Mouse (Mus musculus): Measurements from ENCODE around the gene Stox2. TPM values are rescaled to one million over a fixed set of nuclear protein-coding genes. Genes with fewer than 3 reads are reported as not detected.
"Not testable (repeated sequence)": the region's sequence is repeated elsewhere in the genome, so short reads cannot be mapped to it uniquely, and the experiment has no call there.

The Stox2 gene
- polyA plus RNA-seq (2015; fragmentation: Nextera tagmentation; extraction: Ambion mirVana), result 22.3 and 22.4 TPM in 2 replicates

- ATAC-seq (ENCODE audit: insufficient number of reproducible peaks, insufficient read depth, low FRiP score, low TSS enrichment, low read depth), result no peak
- H3K27ac ChIP-seq, result no peak within 1 kb of the TSS
- WGBS, result 75% methylated on average over 19 of the region's 19 CpGs
Observed at GRCm38 (mm10) chr8:47446312-47447046, at the start of gene Stox2. TSS of gene Stox2 (minus strand) at chr8:47446362.

DNA sequence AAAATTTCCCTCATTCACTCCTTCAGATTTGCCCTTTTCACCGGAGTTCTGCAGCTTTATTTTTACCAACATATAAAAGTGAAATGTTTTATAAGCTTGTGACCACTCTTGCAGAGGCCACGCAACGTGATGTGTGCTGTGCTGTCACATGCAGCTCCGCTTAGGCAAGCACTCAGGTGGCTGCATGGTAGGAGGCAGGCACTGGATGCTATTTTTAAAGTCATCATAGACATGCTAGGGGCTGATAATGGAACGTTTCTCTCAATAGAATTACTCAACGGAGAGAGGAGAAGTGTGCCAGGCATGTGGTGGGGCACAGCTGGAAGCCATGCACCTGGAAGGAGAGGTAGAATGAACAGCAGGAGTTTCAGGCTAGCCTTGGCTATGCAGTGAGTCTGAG lies 49.3 kb upstream of the Stox2 start:
- no peak for ATAC-seq (ENCODE audit: insufficient number of reproducible peaks, insufficient read depth, low FRiP score, low TSS enrichment, low read depth)
- 90% methylated on average over 6 of the region's 6 CpGs for WGBS
- Histone ChIP-seq H3K4me2 (no peak overlapping the region), H3K9me3 (no peaks in the 10 kb centered on the region), H3K9ac (no peak overlapping the region), H3K36me3 (peaks cover 87% of the 10 kb centered on the region), H3K4me1 (no peaks in the 10 kb centered on the region), H3K27ac (no peak overlapping the region), H3K27me3 (no peaks in the 10 kb centered on the region), H3K4me3 (no peak overlapping the region)

More at GRCm38 (mm10) chr8:47446312-47447046, at the start of gene Stox2:
- Histone ChIP-seq H3K4me3 (no peak within 1 kb of the TSS), H3K9me3 (no peaks in the 10 kb centered on the region), H3K36me3 (no peaks in the 10 kb centered on the region), H3K4me1 (no peaks in the 10 kb centered on the region), H3K27me3 (no peaks in the 10 kb centered on the region), H3K9ac (no peak within 1 kb of the TSS), H3K4me2 (no peak within 1 kb of the TSS)

DNA sequence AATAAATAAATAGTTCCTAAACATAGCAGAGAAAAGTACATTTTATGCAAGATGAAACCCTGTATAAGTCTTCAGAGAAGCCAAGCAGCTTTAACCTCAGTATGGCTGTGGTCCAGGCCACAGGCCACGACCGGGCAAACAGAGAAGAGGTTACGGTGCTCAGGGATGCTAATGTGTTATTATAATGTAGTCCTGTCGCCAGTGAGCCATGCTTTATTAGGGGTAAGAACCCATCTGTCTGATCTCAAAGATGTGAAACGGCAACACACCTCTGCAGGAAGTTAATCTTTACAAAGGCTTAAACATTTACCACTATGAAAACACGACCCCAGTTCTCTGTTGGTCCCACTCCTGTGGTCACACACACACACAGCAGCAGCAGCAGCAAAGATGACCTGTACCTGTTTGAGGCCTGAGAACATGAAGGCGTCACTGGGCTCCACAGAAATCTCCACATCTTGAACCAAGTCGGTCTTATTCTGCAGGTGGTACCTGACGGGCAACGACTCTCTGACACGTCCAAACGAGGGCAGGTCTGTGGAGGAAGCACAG lies 48.5 kb upstream of the Stox2 start:
- WGBS, result 89% methylated on average over 12 of the region's 12 CpGs
- no peak overlapping the region for H3K27ac ChIP-seq
- H3K4me3 ChIP-seq, result no peak overlapping the region
- H3K9me3 ChIP-seq, result no peaks in the 10 kb centered on the region
- ATAC-seq (ENCODE audit: insufficient number of reproducible peaks, insufficient read depth, low FRiP score, low TSS enrichment, low read depth), result no peak
- H3K9ac ChIP-seq, result no peak overlapping the region
- no peaks in the 10 kb centered on the region for H3K4me1 ChIP-seq
- no peak overlapping the region for H3K4me2 ChIP-seq
- H3K36me3 ChIP-seq, result peaks cover 85% of the 10 kb centered on the region
- H3K27me3 ChIP-seq, result no peaks in the 10 kb centered on the region

- Histone ChIP-seq H3K27ac (no peak overlapping the region), H3K4me2 (no peak overlapping the region), H3K27me3 (no peaks in the 10 kb centered on the region), H3K9me3 (no peaks in the 10 kb centered on the region), H3K4me3 (no peak overlapping the region), H3K9ac (no peak overlapping the region), H3K4me1 (no peaks in the 10 kb centered on the region), H3K36me3 (peaks cover 85% of the 10 kb centered on the region)
- WGBS, result 91% methylated on average over 12 of the region's 12 CpGs
- no peak for ATAC-seq (ENCODE audit: insufficient number of reproducible peaks, insufficient read depth, low FRiP score, low TSS enrichment, low read depth)
Observed at GRCm38 (mm10) chr8:47493106-47493505, 46.9 kb upstream of the Stox2 start.

GRCm38 (mm10) chr8:47487231-47487630 lies 41.1 kb upstream of the Stox2 start:
- Histone ChIP-seq H3K4me3 (no peak overlapping the region), H3K27ac (no peak overlapping the region), H3K36me3 (peaks cover 44% of the 10 kb centered on the region), H3K4me1 (no peaks in the 10 kb centered on the region), H3K27me3 (no peaks in the 10 kb centered on the region), H3K4me2 (no peak overlapping the region), H3K9me3 (peaks cover 4% of the 10 kb centered on the region; the same call in 1 of the 2 replicates), H3K9ac (no peak overlapping the region)
- ATAC-seq (ENCODE audit: insufficient number of reproducible peaks, insufficient read depth, low FRiP score, low TSS enrichment, low read depth), result no peak
- WGBS, result 90% methylated on average over 3 of the region's 3 CpGs

GRCm38 (mm10) chr8:47482354-47483071 lies 36.4 kb upstream of the Stox2 start:
- H3K4me1 ChIP-seq, result no peaks in the 10 kb centered on the region
- H3K4me3 ChIP-seq, result no peak overlapping the region
- no peak overlapping the region for H3K27ac ChIP-seq
- ATAC-seq (ENCODE audit: insufficient number of reproducible peaks, insufficient read depth, low FRiP score, low TSS enrichment, low read depth), result no peak
- H3K9me3 ChIP-seq, result peaks cover 4% of the 10 kb centered on the region; the same call in 1 of the 2 replicates
- no peak overlapping the region for H3K4me2 ChIP-seq
- H3K9ac ChIP-seq, result no peak overlapping the region
- H3K27me3 ChIP-seq, result no peaks in the 10 kb centered on the region
- WGBS, result 69% methylated on average over 12 of the region's 12 CpGs
- peaks cover 5% of the 10 kb centered on the region for H3K36me3 ChIP-seq

DNA sequence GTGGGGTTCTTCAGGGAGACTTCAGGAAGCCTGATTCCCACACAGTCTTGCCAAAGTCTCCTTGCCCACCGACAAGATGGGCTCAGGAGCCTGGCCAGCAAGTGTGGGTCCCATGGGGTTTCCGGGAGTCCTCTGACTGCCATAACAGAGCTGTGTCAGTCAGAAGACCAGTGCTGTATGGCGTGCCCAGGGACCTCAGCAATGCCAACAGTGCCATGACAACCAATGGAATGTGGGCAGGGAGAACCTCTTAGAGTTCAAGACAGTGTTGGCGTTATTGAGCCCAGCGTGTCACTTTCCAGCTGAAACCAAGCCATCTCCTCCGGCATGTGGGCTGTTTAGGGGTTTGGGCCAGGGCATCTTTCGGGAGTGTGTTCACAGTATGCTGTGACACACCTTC lies 33.9 kb upstream of the Stox2 start:
- WGBS, result 90% methylated on average over 7 of the region's 7 CpGs
- no peak overlapping the region for H3K4me2 ChIP-seq
- H3K36me3 ChIP-seq, result no peaks in the 10 kb centered on the region
- no peak for ATAC-seq (ENCODE audit: insufficient number of reproducible peaks, insufficient read depth, low FRiP score, low TSS enrichment, low read depth)
- no peak overlapping the region for H3K27ac ChIP-seq
- no peaks in the 10 kb centered on the region for H3K27me3 ChIP-seq
- H3K4me3 ChIP-seq, result no peak overlapping the region
- H3K9ac ChIP-seq, result no peak overlapping the region
- no peaks in the 10 kb centered on the region for H3K9me3 ChIP-seq
- no peaks in the 10 kb centered on the region for H3K4me1 ChIP-seq

- no peak for ATAC-seq (ENCODE audit: insufficient number of reproducible peaks, insufficient read depth, low FRiP score, low TSS enrichment, low read depth)
- peaks cover 10% of the 10 kb centered on the region for H3K9me3 ChIP-seq
- H3K27me3 ChIP-seq, result no peaks in the 10 kb centered on the region
- no peak overlapping the region for H3K4me3 ChIP-seq
- H3K36me3 ChIP-seq, result no peaks in the 10 kb centered on the region
- 82% methylated on average over 10 of the region's 10 CpGs for whole genome bisulfite sequencing
- no peak overlapping the region for H3K27ac ChIP-seq
- H3K9ac ChIP-seq, result no peak overlapping the region
- H3K4me2 ChIP-seq, result no peak overlapping the region
- no peaks in the 10 kb centered on the region for H3K4me1 ChIP-seq
Observed at GRCm38 (mm10) chr8:47461650-47462049, 15.5 kb upstream of the Stox2 start.

- Histone ChIP-seq H3K27me3 (no peaks in the 10 kb centered on the region), H3K4me3 (no peak overlapping the region), H3K4me1 (no peaks in the 10 kb centered on the region), H3K9me3 (peaks cover 10% of the 10 kb centered on the region), H3K27ac (no peak overlapping the region), H3K9ac (no peak overlapping the region), H3K4me2 (no peak overlapping the region), H3K36me3 (no peaks in the 10 kb centered on the region)
- no peak for ATAC-seq (ENCODE audit: insufficient number of reproducible peaks, insufficient read depth, low FRiP score, low TSS enrichment, low read depth)
- 84% methylated on average over 6 of the region's 6 CpGs for WGBS
Observed at GRCm38 (mm10) chr8:47459216-47459749, 13.1 kb upstream of the Stox2 start.

DNA sequence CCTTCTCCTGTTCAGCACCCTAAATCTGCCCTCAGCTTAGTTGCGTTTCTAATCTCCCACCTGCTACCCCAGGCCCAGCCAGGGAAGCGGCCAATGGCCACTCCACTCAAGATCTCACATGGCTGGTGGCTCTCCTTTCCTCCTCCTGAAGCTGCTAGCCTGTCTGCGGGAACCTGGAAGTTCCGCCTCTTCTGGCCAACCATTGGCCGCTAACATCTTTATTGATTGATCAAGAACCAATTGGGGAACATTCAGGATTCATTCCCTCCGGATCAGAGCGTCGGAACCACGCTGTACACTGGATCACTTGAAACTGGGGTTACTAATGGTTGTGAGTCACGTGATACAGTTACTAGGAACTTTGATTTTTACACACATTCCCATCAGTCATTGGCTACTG lies 12.4 kb upstream of the Stox2 start:
- H3K4me1 ChIP-seq, result no peaks in the 10 kb centered on the region
- no peak overlapping the region for H3K4me3 ChIP-seq
- peaks cover 10% of the 10 kb centered on the region for H3K9me3 ChIP-seq
- 90% methylated on average over 10 of the region's 10 CpGs for WGBS
- no peak overlapping the region for H3K9ac ChIP-seq
- no peak for ATAC-seq (ENCODE audit: insufficient number of reproducible peaks, insufficient read depth, low FRiP score, low TSS enrichment, low read depth)
- H3K27ac ChIP-seq, result no peak overlapping the region
- H3K36me3 ChIP-seq, result no peaks in the 10 kb centered on the region
- H3K4me2 ChIP-seq, result no peak overlapping the region
- H3K27me3 ChIP-seq, result no peaks in the 10 kb centered on the region

DNA sequence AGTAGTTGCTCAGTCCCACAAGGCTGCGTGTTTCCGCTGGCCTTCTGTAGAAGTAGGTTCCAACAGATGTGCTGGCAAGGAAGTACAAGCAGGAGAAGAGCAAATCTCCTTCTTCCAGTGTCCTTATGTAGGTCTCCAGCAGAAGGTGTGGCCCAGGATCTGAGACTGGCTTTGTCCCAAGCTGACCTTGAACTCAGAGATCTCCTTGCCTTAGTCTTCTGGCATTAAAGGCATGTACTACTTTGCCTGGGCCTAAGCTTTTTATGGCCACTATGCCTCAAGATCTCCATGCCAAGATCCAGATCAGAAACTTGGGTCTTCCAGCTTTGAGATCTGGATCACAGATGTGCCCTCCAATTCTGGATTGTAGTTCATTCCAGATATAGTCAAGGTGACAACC lies 3.0 kb upstream of the Stox2 start:
- not testable (repeated sequence) for ATAC-seq (ENCODE audit: insufficient number of reproducible peaks, insufficient read depth, low FRiP score, low TSS enrichment, low read depth); H3K27ac ChIP-seq; H3K4me3 ChIP-seq; H3K27me3 ChIP-seq; H3K4me2 ChIP-seq; H3K9ac ChIP-seq; H3K36me3 ChIP-seq; H3K4me1 ChIP-seq; H3K9me3 ChIP-seq
- WGBS, result 96% methylated on average over 2 of the region's 2 CpGs

All from embryonic facial prominence, embryonic 13.5 days (tissue).